Mouse (Mus musculus): ENCODE measurements around the gene Adarb2.

DNA sequence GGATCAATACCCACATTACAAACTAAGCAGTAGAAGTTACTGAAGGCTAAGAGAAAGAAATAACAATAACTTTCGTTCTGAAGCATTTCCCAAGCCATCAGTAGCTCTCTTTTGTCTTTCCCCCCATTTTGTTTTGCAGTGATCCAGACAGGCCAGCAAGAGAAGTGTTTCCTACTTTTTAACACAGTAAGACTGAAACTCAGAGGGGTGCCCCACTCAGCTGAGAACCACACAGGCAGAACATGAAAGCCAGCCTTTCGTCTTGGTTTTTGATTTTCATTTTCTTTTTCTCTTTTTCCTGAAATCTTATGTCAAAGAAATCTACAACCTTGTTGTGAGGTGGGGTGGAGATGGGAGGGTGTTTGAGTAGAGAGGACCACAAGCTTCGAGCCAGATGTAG, 255.2 kb downstream of the Adarb2 start:
- TF ChIP-seq MAZ (IDR thresholded peaks at IDR 0.05; ENCODE audit: low read depth, low read length): no peak
- no peak for TF ChIP-seq POLR2A (IDR thresholded peaks at IDR 0.05; ENCODE audit: low read depth, low read length)
- TF ChIP-seq EP300 (IDR thresholded peaks at IDR 0.05; ENCODE audit: low read length): peak; percentile 48
- no peak for TF ChIP-seq ZC3H11A (IDR thresholded peaks at IDR 0.05; ENCODE audit: low read depth, low read length)
- TF ChIP-seq E2F4 (IDR thresholded peaks at IDR 0.05; ENCODE audit: insufficient replicate concordance, low read depth, low read length): no peak
- TF ChIP-seq RAD21 (IDR thresholded peaks at IDR 0.05; ENCODE audit: low read depth, low read length): no peak
- TF ChIP-seq UBTF (IDR thresholded peaks at IDR 0.05; ENCODE audit: low read depth, low read length): no peak
- no peak for TF ChIP-seq HCFC1 (IDR thresholded peaks at IDR 0.05; ENCODE audit: low read depth, low read length)
- TF ChIP-seq CHD2 (IDR thresholded peaks at IDR 0.05; ENCODE audit: low read length): no peak
- no peak for TF ChIP-seq MEF2A (IDR thresholded peaks at IDR 0.05; ENCODE audit: borderline replicate concordance, low read depth, low read length)
- no peak for TF ChIP-seq CTCF (conservative IDR thresholded peaks at IDR 0.05 in 1 of 2, IDR thresholded peaks at IDR 0.05 in 1 of 2; ENCODE audit: low read depth in 2 of 2, low read length in 2 of 2)
